Mouse (Mus musculus): ENCODE measurements around the gene Il2ra.

DNA sequence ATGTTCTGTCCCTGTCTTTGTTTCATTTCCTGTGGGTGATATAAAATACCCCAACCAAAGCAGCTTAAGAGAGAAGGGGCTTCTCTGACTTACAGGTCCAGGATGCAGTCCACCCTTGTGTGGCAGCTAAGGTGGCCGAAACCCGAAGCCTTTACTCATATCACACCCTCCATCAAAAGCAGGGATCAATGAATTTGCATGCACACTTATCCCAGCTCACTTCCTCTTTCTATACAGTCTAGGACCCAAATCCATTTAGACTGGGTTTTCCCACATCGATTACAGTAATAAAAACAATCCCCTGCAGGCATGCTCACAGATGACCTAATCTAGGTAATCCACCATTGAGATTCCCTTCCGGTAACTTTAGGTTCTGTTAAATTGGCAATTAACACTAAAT, 43.9 kb downstream of the Il2ra start:
- TF ChIP-seq TCF12 (IDR thresholded peaks at IDR 0.05; ENCODE audit: insufficient read depth, poor library complexity, severe bottlenecking), result no peak
- no peak for TF ChIP-seq SRF (IDR thresholded peaks at IDR 0.05; ENCODE audit: control insufficient read depth, insufficient read length, low read depth)
- TF ChIP-seq MYOD1 (IDR thresholded peaks at IDR 0.05; ENCODE audit: control insufficient read depth in 1 of 3, insufficient read length in 2 of 3, low read depth in 2 of 3), result no peak
- TF ChIP-seq POLR2AphosphoS2 (IDR thresholded peaks at IDR 0.05; ENCODE audit: insufficient read length, low read depth), result no peak
- TF ChIP-seq CEBPB (IDR thresholded peaks at IDR 0.05; ENCODE audit: insufficient read depth, poor library complexity, severe bottlenecking), result no peak
- TF ChIP-seq POLR2A (IDR thresholded peaks at IDR 0.05; ENCODE audit: insufficient read length, low read depth), result no peak
- no peak for TF ChIP-seq USF1 (IDR thresholded peaks at IDR 0.05; ENCODE audit: low read depth)
- TF ChIP-seq E2F4 (IDR thresholded peaks at IDR 0.05; ENCODE audit: insufficient read depth), result no peak
- TF ChIP-seq TCF3 (IDR thresholded peaks at IDR 0.05; ENCODE audit: insufficient read length, low read depth), result no peak
- no peak for TF ChIP-seq MYOG (IDR thresholded peaks at IDR 0.05; ENCODE audit: control insufficient read depth in 1 of 3, insufficient read depth in 1 of 3, insufficient read length in 2 of 3, low read depth in 2 of 3)
- TF ChIP-seq MAX (IDR thresholded peaks at IDR 0.05; ENCODE audit: low read depth), result no peak
- TF ChIP-seq REST (IDR thresholded peaks at IDR 0.05; ENCODE audit: insufficient read depth, insufficient read length), result no peak
